Mouse (Mus musculus) adipose tissue, adult 10 weeks (tissue): ENCODE data around the gene Pygl. TPM values are rescaled to one million over a fixed set of nuclear protein-coding genes. Genes with fewer than 3 reads are reported as not detected.

Source experiments
- polyA plus RNA-seq: library from polyadenylated mRNA; stranded (reverse); fragments of 350-450 nt; fragmentation: Illumina TruSeq; extraction: RNeasy Lipid Tissue Mini Kit (QIAGEN cat#74804); gene quantifications from one replicate; pipeline ENCODE4 v1.2.3, GENCODE M21; 2014; ENCODE audit warnings: low read depth, low replicate concordance

Pygl gene
- polyA plus RNA-seq, result 77.2 TPM

DNA sequence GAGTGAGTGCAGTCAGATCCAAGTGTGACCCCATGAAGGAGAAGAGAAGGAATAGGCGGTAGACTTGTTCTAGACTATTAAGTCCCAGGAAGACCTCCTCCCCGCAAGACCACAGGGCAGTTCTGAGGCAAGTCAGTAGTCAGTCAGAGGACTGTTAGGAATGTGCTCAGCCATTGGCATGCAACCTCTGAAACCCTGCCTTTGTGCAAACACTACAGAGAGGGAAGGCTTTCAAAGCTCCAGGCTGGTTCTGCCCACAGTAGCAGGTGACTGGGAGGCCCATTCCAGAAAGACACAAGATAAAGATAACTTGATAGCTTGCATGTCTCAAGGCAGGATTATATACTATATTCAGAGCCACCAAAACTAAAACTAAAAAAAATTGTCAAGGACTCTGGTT is at the start of gene Pygl:
Gene Pygl, minus strand, starts transcription at position 195 of the 400 bp plus-strand sequence.

DNA sequence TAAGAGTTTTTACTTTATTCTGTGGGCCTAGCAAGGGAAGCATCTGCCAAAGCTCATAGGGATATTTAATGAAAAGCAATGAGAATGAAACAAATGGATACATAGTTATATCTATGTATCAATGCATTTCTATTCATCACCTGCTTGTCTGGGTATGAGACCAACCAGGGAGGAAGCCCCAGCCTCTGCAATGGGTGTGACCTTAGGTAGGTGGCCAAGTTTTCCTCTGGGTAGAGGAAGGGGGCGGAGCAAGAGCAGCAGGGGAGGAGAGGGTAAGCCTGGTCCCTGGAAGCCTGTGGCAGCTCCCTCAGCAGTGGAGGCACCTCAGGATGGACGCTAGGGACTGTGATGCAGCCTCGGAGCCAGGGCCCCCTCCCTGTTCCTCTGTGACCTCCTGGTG is 77.4 kb downstream of the Pygl start, which contains the start of gene Abhd12b:
Gene Abhd12b, plus strand, starts transcription at position 301 of the 400 bp plus-strand sequence.

Other genes with a start within 250 kb of the Pygl start
- gene Sav1, start 244.5 kb downstream of the Pygl start, polyA plus RNA-seq, result 43.2 TPM
- gene Nin, start 117.8 kb downstream of the Pygl start, polyA plus RNA-seq, result 6.2 TPM
- not detected for gene Abhd12b, start 77.3 kb downstream of the Pygl start, polyA plus RNA-seq
- gene Trim9, start 116.1 kb upstream of the Pygl start, polyA plus RNA-seq, result 4.2 TPM
- 49.4 TPM for gene Tmx1, start 221.6 kb upstream of the Pygl start, polyA plus RNA-seq